Mouse (Mus musculus) stomach, postnatal 0 days (tissue): Measurements from ENCODE around the gene Pip4k2a. TPM values are rescaled to one million over a fixed set of nuclear protein-coding genes. Genes with fewer than 3 reads are reported as not detected.

Experiments used
- ATAC-seq: fragments of 200-750 bp; cut with Nextera tagmentation; 2 replicates; pipeline ENCODE4 v1.8.0; 2017; ENCODE audit not compliant: low FRiP score, low TSS enrichment
- DNase-seq: peaks from one replicate; pipeline ENCODE4 v3.0.0-alpha.2; 2016; ENCODE audit warnings: low spot score
- H3K27ac ChIP-seq: fragments of 300-500 bp; sonication (generic); replicated peaks from 2 replicates; pipeline ENCODE4 v1.5.1; 2014; ENCODE audit warnings: mild to moderate bottlenecking, control low read depth
- H3K27me3 ChIP-seq: fragments of 300-500 bp; sonication (generic); 2 replicates; pipeline ENCODE4 v1.6.1; 2014; ENCODE audit warnings: low read length; ENCODE audit not compliant: control insufficient read depth, insufficient read depth
- H3K36me3 ChIP-seq: fragments of 300-500 bp; sonication (generic); 2 replicates; pipeline ENCODE4 v1.6.1; 2014; ENCODE audit warnings: low read length, mixed read lengths; ENCODE audit not compliant: control insufficient read depth, insufficient read depth
- H3K4me1 ChIP-seq: fragments of 300-500 bp; sonication (generic); replicated peaks from 2 replicates; pipeline ENCODE4 v1.6.1; 2014; ENCODE audit warnings: antibody characterized with exemption; ENCODE audit not compliant: control insufficient read depth, insufficient read depth
- H3K4me2 ChIP-seq: fragments of 300-500 bp; sonication (generic); replicated peaks from 2 replicates; pipeline ENCODE4 v1.6.1; 2014; ENCODE audit warnings: low read depth, mild to moderate bottlenecking, control low read depth, moderate library complexity
- H3K4me3 ChIP-seq: fragments of 300-500 bp; sonication (generic); 2 replicates; pipeline ENCODE4 v1.5.1; 2014; ENCODE audit warnings: low read depth, low read length, control low read depth
- H3K9ac ChIP-seq: fragments of 300-500 bp; sonication (generic); 2 replicates; pipeline ENCODE4 v1.6.1; 2014; ENCODE audit warnings: mild to moderate bottlenecking, low read length, control low read depth, mixed read lengths
- H3K9me3 ChIP-seq: fragments of 300-500 bp; sonication (generic); 2 replicates; pipeline ENCODE4 v1.6.1; 2016; ENCODE audit warnings: low read length; ENCODE audit not compliant: control insufficient read depth
- CTCF ChIP-seq: IDR thresholded peaks from 2 replicates; pipeline ENCODE4 v1.5.1; 2016; ENCODE audit warnings: antibody characterized with exemption, low read depth, mild to moderate bottlenecking, moderate library complexity
- EP300 ChIP-seq: optimal IDR thresholded peaks from 2 replicates; pipeline ENCODE3; 2016; ENCODE audit warnings: antibody characterized with exemption
- WGBS: fragments of 180-500 bp; shearing (Covaris S2); extraction: QIAGEN DNeasy Blood & Tissue Kit; methylation state at CpG from one replicate; pipeline ENCODE4 v1.1.7; 2014; 5-methylcytosine and 5-hydroxymethylcytosine counted together
- polyA plus RNA-seq: library from polyadenylated mRNA; unstranded; fragments of >200 nt; fragmentation: Nextera tagmentation; extraction: Ambion mirVana; gene quantifications from 2 replicates; pipeline ENCODE4 v1.2.1, GENCODE M21; 2015

Gene Pip4k2a
- polyA plus RNA-seq, 1 experiment from 2014 or later = 4.5 TPM

GRCm38 (mm10) chr2:18960376-18960973, 37.5 kb downstream of the Pip4k2a start:
- no peak for TF ChIP-seq CTCF
- no peak for TF ChIP-seq EP300
- no peak overlapping the region for H3K4me2 ChIP-seq
- no peaks in the 10 kb centered on the region for H3K36me3 ChIP-seq
- no peaks in the 10 kb centered on the region for H3K27me3 ChIP-seq
- H3K9me3 ChIP-seq = no peaks in the 10 kb centered on the region
- no peak overlapping the region for H3K27ac ChIP-seq
- no peak overlapping the region for H3K9ac ChIP-seq
- H3K4me1 ChIP-seq = no peaks in the 10 kb centered on the region
- ATAC-seq (no peak), DNase-seq (no peak)
- H3K4me3 ChIP-seq = no peak overlapping the region
- WGBS = 49% methylated on average over 7 of the region's 7 CpGs

DNA sequence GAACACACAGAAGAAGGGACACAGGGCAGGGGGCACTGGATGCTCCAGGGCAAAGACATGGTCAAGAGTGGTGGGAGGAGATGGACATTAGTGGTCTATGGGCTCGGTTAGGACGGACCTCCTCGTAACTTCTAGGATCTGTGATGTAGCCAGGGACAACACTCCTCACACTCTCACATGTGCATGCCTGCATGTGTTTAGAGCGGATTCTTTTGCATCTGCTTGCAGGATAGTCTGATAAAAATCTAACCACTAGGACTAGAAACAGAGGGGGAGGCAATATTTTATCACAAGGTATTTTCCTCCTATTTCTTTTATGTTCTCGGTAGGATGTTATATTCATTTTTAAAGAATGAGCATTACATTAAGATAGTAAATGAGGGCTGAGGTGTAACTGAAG, 38.4 kb downstream of the Pip4k2a start:
- no peak overlapping the region for H3K27ac ChIP-seq
- no peak overlapping the region for H3K4me2 ChIP-seq
- DNase-seq (no peak), ATAC-seq (no peak)
- H3K27me3 ChIP-seq = no peaks in the 10 kb centered on the region
- H3K4me3 ChIP-seq = no peak overlapping the region
- no peaks in the 10 kb centered on the region for H3K9me3 ChIP-seq
- no peak for TF ChIP-seq CTCF
- no peak for TF ChIP-seq EP300
- H3K9ac ChIP-seq = no peak overlapping the region
- no peaks in the 10 kb centered on the region for H3K4me1 ChIP-seq
- H3K36me3 ChIP-seq = no peaks in the 10 kb centered on the region
- WGBS = 89% methylated on average over 5 of the region's 5 CpGs

- ATAC-seq = no peak
- 87% methylated on average over 6 of the region's 6 CpGs for WGBS
- Histone ChIP-seq H3K27me3 (no peaks in the 10 kb centered on the region), H3K9ac (no peak overlapping the region), H3K27ac (no peak overlapping the region), H3K4me3 (no peak overlapping the region), H3K36me3 (no peaks in the 10 kb centered on the region), H3K9me3 (no peaks in the 10 kb centered on the region), H3K4me1 (no peaks in the 10 kb centered on the region), H3K4me2 (no peak overlapping the region)
- DNase-seq = no peak
- TF ChIP-seq EP300 = no peak
- TF ChIP-seq CTCF = no peak
Measured at GRCm38 (mm10) chr2:18959008-18959407, 38.9 kb downstream of the Pip4k2a start.

GRCm38 (mm10) chr2:18958501-18958900, 39.4 kb downstream of the Pip4k2a start:
- no peak for DNase-seq
- no peaks in the 10 kb centered on the region for H3K27me3 ChIP-seq

GRCm38 (mm10) chr2:18958044-18958443, 39.9 kb downstream of the Pip4k2a start:
- H3K4me1 ChIP-seq = no peaks in the 10 kb centered on the region
- DNase-seq (no peak), ATAC-seq (no peak)
- no peak overlapping the region for H3K27ac ChIP-seq
- no peaks in the 10 kb centered on the region for H3K36me3 ChIP-seq
- no peaks in the 10 kb centered on the region for H3K27me3 ChIP-seq
- 86% methylated on average over 9 of the region's 9 CpGs for WGBS
- no peak overlapping the region for H3K9ac ChIP-seq
- no peak for TF ChIP-seq CTCF
- no peak for TF ChIP-seq EP300
- no peaks in the 10 kb centered on the region for H3K9me3 ChIP-seq
- H3K4me3 ChIP-seq = no peak overlapping the region
- H3K4me2 ChIP-seq = no peak overlapping the region

More at GRCm38 (mm10) chr2:18958501-18958900, 39.4 kb downstream of the Pip4k2a start:
- Histone ChIP-seq H3K27ac (no peak overlapping the region), H3K4me2 (no peak overlapping the region), H3K4me1 (no peaks in the 10 kb centered on the region), H3K9me3 (no peaks in the 10 kb centered on the region), H3K9ac (no peak overlapping the region), H3K36me3 (no peaks in the 10 kb centered on the region), H3K4me3 (no peak overlapping the region)
- TF ChIP-seq CTCF = no peak
- no peak for TF ChIP-seq EP300
- 93% methylated on average over 5 of the region's 5 CpGs for WGBS
- no peak for ATAC-seq

DNA sequence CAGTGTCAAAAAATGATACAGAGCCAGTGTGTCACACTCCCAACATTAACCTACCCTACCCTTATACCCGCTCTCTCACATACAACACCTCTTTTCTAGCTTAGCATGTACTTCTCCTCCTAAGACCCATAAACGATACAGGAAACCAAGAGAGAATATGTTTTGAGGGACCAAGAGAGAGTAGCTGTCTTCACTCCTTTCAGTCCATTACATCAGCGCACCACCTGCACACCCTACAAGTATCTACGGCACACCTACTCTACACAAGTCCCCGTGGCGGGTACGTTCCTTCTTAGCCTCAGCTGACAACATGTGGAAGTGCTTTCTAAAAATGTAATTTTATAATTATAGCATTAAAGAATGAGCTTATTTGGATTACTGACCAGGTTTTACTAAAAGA, 40.5 kb downstream of the Pip4k2a start:
- no peaks in the 10 kb centered on the region for H3K27me3 ChIP-seq
- WGBS = 89% methylated on average over 7 of the region's 7 CpGs
- no peak overlapping the region for H3K4me2 ChIP-seq
- TF ChIP-seq CTCF (no peak), EP300 (no peak)
- DNase-seq (no peak), ATAC-seq (no peak)
- H3K4me3 ChIP-seq = no peak overlapping the region
- H3K27ac ChIP-seq = no peak overlapping the region
- H3K9me3 ChIP-seq = no peaks in the 10 kb centered on the region
- no peaks in the 10 kb centered on the region for H3K36me3 ChIP-seq
- no peaks in the 10 kb centered on the region for H3K4me1 ChIP-seq
- no peak overlapping the region for H3K9ac ChIP-seq
